Mouse (Mus musculus) heart, adult 2 months (tissue): ENCODE measurements around the gene Twsg1.

Experiments
- CTCF ChIP-seq: fragments of 200-600 bp; IDR thresholded peaks from 2 replicates; pipeline ENCODE4 v1.8.1; 2022; ENCODE audit warnings: antibody characterized with exemption, mild to moderate bottlenecking, moderate library complexity
- EP300 ChIP-seq: fragments of 200-500 bp; IDR thresholded peaks from 2 replicates; pipeline ENCODE4 v1.6.1; 2011; ENCODE audit warnings: low read depth, low read length, control low read depth; ENCODE audit not compliant: insufficient read depth
- POLR2A ChIP-seq: fragments of 200-500 bp; IDR thresholded peaks from 2 replicates; pipeline ENCODE4 v1.6.1; 2011; ENCODE audit warnings: mild to moderate bottlenecking, low read depth, low read length, control low read depth; ENCODE audit not compliant: insufficient read depth

GRCm38 (mm10) chr17:65939461-65940192 lies 11.4 kb downstream of the Twsg1 start:
- TF ChIP-seq CTCF (no peak), POLR2A (no peak), EP300 (no peak)
